Mouse (Mus musculus) embryonic facial prominence, embryonic 14.5 days (tissue): ENCODE data around the gene Sgk1. TPM values are rescaled to one million over a fixed set of nuclear protein-coding genes. Genes with fewer than 3 reads are reported as not detected.
"Not testable (repeated sequence)": the region's sequence is repeated elsewhere in the genome, so short reads cannot be mapped to it uniquely, and the experiment has no call there.

Experiments used
- ATAC-seq: fragments of 200-750 bp; cut with Nextera tagmentation; 2 replicates; pipeline ENCODE4 v1.8.0; 2017; ENCODE audit warnings: low read depth, moderate number of reproducible peaks, moderate TSS enrichment
- DNase-seq: peaks from one replicate; pipeline ENCODE4 v3.0.0-alpha.2; 2015; ENCODE audit warnings: low spot score
- H3K27ac ChIP-seq: fragments of 300-500 bp; sonication (generic); replicated peaks from 2 replicates; pipeline ENCODE4 v1.5.1; 2014; ENCODE audit warnings: low read depth, mild to moderate bottlenecking, low read length, moderate library complexity
- H3K27me3 ChIP-seq: fragments of 300-500 bp; sonication (generic); replicated peaks from 2 replicates; pipeline ENCODE4 v1.6.1; 2014; ENCODE audit warnings: low read length; ENCODE audit not compliant: control insufficient read depth, insufficient read depth
- H3K36me3 ChIP-seq: fragments of 300-500 bp; sonication (generic); 2 replicates; pipeline ENCODE4 v1.6.1; 2014; ENCODE audit warnings: low read length, mixed read lengths; ENCODE audit not compliant: control insufficient read depth, insufficient read depth
- H3K4me1 ChIP-seq: fragments of 300-500 bp; sonication (generic); 2 replicates; pipeline ENCODE4 v1.6.1; 2014; ENCODE audit warnings: antibody characterized with exemption, low read length; ENCODE audit not compliant: control insufficient read depth, insufficient read depth
- H3K4me2 ChIP-seq: fragments of 300-500 bp; sonication (generic); 2 replicates; pipeline ENCODE4 v1.6.1; 2014; ENCODE audit warnings: low read depth, mild to moderate bottlenecking, low read length, moderate library complexity, mixed read lengths
- H3K4me3 ChIP-seq: fragments of 300-500 bp; sonication (generic); 2 replicates; pipeline ENCODE4 v1.5.1; 2014; ENCODE audit warnings: low read depth, mild to moderate bottlenecking, low read length
- H3K9ac ChIP-seq: fragments of 300-500 bp; sonication (generic); 2 replicates; pipeline ENCODE4 v1.6.1; 2014; ENCODE audit warnings: low read depth, mild to moderate bottlenecking, low read length, moderate library complexity, mixed read lengths
- H3K9me3 ChIP-seq: fragments of 300-500 bp; sonication (generic); 2 replicates; pipeline ENCODE4 v1.6.1; 2016; ENCODE audit warnings: low read length; ENCODE audit not compliant: control insufficient read depth
- WGBS: fragments of 180-500 bp; shearing (Covaris S2); extraction: QIAGEN DNeasy Blood & Tissue Kit; methylation state at CpG from one replicate; pipeline ENCODE4 v1.1.7; 2014; 5-methylcytosine and 5-hydroxymethylcytosine counted together
- polyA plus RNA-seq: library from polyadenylated mRNA; unstranded; fragments of >200 nt; fragmentation: Nextera tagmentation; extraction: Ambion mirVana; gene quantifications from 2 replicates; pipeline ENCODE4 v1.2.1, GENCODE M21; 2014

Gene Sgk1
- polyA plus RNA-seq, 1 experiment from 2014 or later, result 33.8 TPM

DNA sequence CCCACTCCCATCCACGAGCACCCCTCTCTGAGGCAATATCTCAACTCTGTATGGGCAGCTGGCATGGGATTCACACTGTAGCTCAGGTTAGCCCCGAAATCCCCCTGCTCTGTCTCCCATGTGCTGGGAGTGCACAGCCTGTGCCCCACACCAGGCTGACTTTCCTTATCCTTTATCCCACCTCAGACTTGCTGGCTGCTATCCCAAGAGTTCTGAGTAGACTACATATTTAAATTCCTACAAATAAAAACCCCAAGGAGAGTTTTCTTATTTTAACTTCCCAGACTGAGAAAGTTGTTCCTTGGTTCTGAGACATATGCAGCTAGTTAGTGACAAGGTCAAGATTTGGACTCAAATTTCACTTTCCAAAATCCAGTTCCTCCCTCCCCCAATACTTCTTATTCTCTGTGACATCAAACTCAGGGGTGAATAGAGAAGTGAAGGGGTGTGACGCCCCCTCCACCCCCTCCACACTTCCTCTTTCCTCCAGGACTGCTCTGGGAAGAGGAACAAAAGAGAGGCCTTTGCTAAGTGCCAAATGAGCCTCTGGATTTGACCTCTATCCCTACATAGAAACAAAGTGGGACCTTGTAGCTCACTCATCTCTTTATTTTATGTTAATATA lies 7.3 kb downstream of the Sgk1 start:
- Histone ChIP-seq H3K4me1 (peaks cover 6% of the 10 kb centered on the region), H3K27ac (peak overlapping the region; percentile 25; the same call in 1 of the 2 replicates), H3K27me3 (no peaks in the 10 kb centered on the region), H3K4me2 (no peak overlapping the region), H3K4me3 (no peak overlapping the region), H3K36me3 (no peaks in the 10 kb centered on the region), H3K9ac (no peak overlapping the region), H3K9me3 (no peaks in the 10 kb centered on the region)
- no peak for ATAC-seq
- peak; percentile 65 for DNase-seq
- WGBS, result 47% methylated on average over 3 of the region's 3 CpGs

DNA sequence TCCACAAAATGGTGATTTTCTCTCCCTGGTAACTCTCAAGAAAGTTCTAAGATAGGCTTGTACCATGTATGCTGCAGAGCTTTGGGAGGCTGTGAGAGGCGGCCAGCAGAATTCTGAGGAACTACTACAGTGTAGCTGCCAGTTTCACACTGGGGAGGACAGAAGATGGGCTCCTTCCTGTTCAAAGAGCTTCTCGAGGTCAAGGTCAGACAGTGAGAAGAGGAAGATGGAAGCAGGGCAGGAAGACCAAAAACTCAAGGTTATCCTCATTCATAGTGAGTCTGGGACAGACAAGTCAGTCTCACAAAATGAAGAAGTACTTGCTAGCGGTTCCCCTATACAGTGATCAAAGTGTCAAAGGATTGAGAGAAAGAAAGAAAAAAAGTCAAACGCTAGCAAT lies 8.3 kb downstream of the Sgk1 start:
- no peak overlapping the region for H3K4me2 ChIP-seq
- DNase-seq (no peak), ATAC-seq (no peak)
- no peak overlapping the region for H3K4me3 ChIP-seq
- H3K9me3 ChIP-seq, result no peaks in the 10 kb centered on the region
- no peak overlapping the region for H3K27ac ChIP-seq
- H3K9ac ChIP-seq, result no peak overlapping the region
- H3K27me3 ChIP-seq, result no peaks in the 10 kb centered on the region
- H3K36me3 ChIP-seq, result no peaks in the 10 kb centered on the region
- WGBS, result 85% methylated on average over 4 of the region's 4 CpGs
- no peaks in the 10 kb centered on the region; the same call in 1 of the 2 replicates for H3K4me1 ChIP-seq

DNA sequence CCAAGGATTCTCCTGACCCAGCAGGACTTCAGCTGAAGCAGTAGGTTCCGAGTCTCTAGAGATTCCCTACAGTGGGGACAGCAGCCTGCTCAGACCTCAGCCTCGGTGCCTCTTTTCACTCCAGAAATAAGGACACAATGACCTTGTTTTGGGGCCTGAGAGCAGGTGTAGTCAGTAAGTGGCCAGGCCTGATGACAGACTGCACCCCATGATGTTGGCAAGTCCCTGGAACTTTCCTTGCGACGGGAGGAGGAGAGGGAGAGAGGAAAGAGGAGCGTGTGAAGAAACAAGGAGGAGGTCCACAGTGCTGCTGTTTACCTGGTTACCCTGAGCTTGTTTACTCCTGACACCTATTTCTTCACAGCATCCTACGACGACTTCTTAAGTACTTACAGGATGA lies 9.5 kb downstream of the Sgk1 start:
- Histone ChIP-seq H3K9me3 (no peaks in the 10 kb centered on the region), H3K4me1 (no peaks in the 10 kb centered on the region; the same call in 1 of the 2 replicates), H3K4me3 (no peak overlapping the region), H3K27me3 (no peaks in the 10 kb centered on the region), H3K36me3 (no peaks in the 10 kb centered on the region), H3K27ac (no peak overlapping the region), H3K4me2 (no peak overlapping the region), H3K9ac (no peak overlapping the region)
- no peak for DNase-seq
- ATAC-seq, result no peak
- 63% methylated on average over 7 of the region's 7 CpGs for WGBS

- DNase-seq (no peak), ATAC-seq (no peak)
- Histone ChIP-seq H3K4me2 (no peak overlapping the region), H3K9me3 (no peaks in the 10 kb centered on the region), H3K36me3 (no peaks in the 10 kb centered on the region), H3K4me1 (no peaks in the 10 kb centered on the region; the same call in 1 of the 2 replicates), H3K27me3 (no peaks in the 10 kb centered on the region), H3K27ac (no peak overlapping the region), H3K4me3 (no peak overlapping the region), H3K9ac (no peak overlapping the region)
- WGBS, result 69% methylated on average over 4 of the region's 4 CpGs
These were observed 10.1 kb downstream of the Sgk1 start for GRCm38 (mm10) chr10:21892104-21892503.

- Histone ChIP-seq H3K9me3 (no peaks in the 10 kb centered on the region), H3K4me3 (no peak overlapping the region), H3K9ac (no peak overlapping the region), H3K4me2 (no peak overlapping the region), H3K36me3 (no peaks in the 10 kb centered on the region), H3K4me1 (no peaks in the 10 kb centered on the region), H3K27me3 (no peaks in the 10 kb centered on the region), H3K27ac (no peak overlapping the region)
- DNase-seq (no peak), ATAC-seq (no peak)
- 89% methylated on average over 4 of the region's 4 CpGs for WGBS
These were observed 16.4 kb downstream of the Sgk1 start for GRCm38 (mm10) chr10:21898417-21898816.

DNA sequence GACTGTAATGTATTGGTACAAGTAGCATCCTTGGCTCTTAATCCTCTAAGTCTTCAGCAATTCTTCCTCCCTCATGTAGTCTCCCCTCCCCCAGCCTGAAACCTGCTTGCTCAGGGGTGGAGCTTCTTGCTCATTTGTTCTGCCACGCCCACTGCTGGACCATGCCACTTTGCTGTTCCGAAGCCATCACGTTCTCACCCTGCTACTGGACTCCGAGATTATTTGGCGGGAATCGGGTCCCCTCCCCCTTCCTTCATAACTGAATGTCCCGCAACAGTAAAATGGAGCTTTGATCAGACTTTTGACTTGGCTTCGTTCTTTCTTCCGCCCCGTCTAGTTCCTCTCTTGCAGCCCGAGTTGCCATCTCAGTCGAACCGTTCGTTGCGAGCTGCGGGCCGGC lies 16.9 kb downstream of the Sgk1 start:
- H3K27me3 ChIP-seq, ATAC-seq, DNase-seq, H3K4me1 ChIP-seq, H3K36me3 ChIP-seq, H3K9me3 ChIP-seq, H3K9ac ChIP-seq, H3K4me2 ChIP-seq, H3K4me3 ChIP-seq, H3K27ac ChIP-seq: not testable (repeated sequence)
- 93% methylated on average over 17 of the region's 17 CpGs for WGBS

GRCm38 (mm10) chr10:21899397-21899796 lies 17.4 kb downstream of the Sgk1 start:
- no peak for DNase-seq
- Histone ChIP-seq H3K36me3 (no peaks in the 10 kb centered on the region), H3K4me2 (no peak overlapping the region), H3K9ac (no peak overlapping the region), H3K4me3 (no peak overlapping the region), H3K9me3 (no peaks in the 10 kb centered on the region), H3K27me3 (no peaks in the 10 kb centered on the region), H3K27ac (no peak overlapping the region), H3K4me1 (no peaks in the 10 kb centered on the region)
- ATAC-seq, result no peak
- WGBS, result 82% methylated on average over 3 of the region's 3 CpGs

DNA sequence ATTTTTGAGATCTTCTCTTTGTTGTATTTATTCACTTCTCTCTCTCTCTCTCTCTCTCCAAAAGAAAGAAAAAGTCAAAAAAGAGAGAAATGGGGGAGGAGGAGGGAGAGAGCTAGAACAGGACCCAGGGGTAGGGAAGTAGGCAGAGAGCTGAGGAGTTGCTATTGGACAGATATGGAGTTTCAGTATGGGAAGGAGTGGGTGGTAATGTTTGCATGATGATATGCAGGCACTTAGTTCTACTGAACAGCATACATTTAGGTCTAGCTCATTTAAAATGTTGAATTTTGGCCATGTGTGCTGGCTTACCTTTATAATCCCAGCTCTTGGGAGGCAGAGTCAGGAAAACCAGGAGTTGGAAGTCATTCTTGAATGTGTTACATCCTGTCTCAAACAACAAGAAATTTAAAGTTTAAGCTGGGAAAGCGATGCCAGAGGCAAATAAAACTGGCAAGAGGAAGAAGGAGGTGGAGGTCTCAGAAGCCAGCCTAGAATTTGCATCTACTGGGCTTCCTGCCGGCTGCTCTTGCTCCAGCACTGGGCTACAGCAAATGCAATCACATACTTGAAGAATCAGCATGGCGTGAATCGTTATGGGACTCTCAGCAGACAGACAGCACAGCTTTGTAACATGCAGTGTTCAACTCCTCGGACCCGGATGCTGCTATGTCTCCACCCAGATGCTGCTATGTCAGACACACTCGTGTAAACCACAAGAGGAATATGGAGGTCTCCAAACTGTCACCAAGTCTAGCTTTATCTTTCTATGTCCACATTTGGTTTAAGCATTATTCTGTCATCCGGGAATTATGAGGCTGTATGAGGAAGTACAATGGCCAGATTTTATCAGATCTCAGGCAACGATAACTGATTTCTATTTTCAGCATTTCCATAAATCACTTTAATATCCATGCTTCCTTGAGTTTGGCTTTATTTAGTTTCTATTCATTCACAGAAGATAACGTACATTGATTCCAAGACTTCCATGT lies 20.5 kb downstream of the Sgk1 start:
- DNase-seq (no peak), ATAC-seq (no peak)
- Histone ChIP-seq H3K27ac (no peak overlapping the region), H3K4me1 (no peaks in the 10 kb centered on the region), H3K4me2 (no peak overlapping the region), H3K27me3 (no peaks in the 10 kb centered on the region), H3K9ac (no peak overlapping the region), H3K36me3 (no peaks in the 10 kb centered on the region), H3K4me3 (no peak overlapping the region), H3K9me3 (no peaks in the 10 kb centered on the region)
- WGBS, result 85% methylated on average over 10 of the region's 10 CpGs
